Mouse (Mus musculus) CD8-positive naive resting alpha-beta T cell, adult 2 months (primary cell): ENCODE results near the gene Sptb.

Experiments
- DNase-seq, 2 experiments: peaks; one replicate each; pipeline ENCODE4 v3.0.0; 2022; ENCODE audit warnings: low read depth in 2 of 2, low spot score in 2 of 2

Gene Sptb

GRCm38 (mm10) chr12:76710351-76711100 lies at the start of gene Sptb:
Gene Sptb, minus strand, starts transcription at chr12:76710547.
- peak in 1 of 2 experiments; percentile 7 for DNase-seq

DNA sequence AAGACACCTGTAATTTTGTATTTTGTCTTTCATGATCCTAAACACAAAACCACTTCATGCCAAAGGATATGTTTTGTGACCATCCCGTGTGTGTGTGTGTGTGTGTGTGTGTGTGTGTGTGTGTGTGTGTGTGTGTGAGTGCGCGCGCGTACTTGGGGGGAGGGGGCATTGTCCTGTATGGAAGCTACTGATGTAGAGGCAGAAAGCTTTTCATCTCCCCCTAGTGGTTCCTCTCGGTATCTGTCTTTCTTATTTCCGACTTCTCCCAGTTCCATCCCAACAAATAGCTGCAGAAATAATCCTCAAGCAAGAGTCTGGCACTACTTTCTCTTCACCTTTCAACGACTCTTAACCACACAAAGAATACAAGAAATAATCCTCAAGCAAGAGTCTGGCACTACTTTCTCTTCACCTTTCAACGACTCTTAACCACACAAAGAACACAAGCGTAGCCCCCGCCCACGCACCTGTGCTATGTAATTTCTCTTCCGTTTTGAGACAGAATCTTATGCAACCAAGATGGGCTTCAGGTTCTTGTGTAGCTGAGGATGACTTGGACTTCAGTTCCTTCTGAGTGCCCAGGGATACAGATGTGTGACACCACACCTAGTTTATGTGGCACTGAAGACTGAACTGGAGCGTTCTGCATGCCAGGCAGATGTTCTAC lies 42.4 kb upstream of the Sptb start:
- peak; percentile 39 to 60 for DNase-seq

DNA sequence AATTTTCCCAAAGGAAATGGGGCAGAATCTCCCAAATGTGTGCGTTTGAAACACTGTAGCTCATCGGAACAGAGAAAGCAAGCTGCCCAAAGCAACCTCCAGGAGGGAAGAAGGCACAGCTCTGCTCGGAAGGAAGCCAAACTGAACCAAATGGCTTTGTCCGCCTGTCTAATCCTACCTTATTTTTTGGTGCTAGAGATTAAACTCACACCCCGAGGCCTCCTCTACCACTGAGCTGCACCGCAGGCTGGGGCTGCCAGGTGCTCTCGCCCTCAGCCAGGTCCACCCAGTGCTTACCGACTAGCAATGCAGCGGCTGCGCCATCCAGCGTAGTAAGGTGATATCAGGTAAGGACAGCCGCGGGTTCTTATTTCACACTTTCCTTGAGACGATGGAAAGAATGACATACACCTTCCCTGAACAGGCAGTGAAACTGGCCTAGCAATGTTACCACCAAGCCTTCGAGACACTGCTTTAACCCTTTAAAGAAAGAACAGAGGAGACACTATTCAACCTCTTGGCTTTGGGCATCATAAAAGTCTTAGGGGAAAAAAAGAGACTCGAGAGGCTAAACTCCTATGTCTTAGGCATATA lies 40.6 kb upstream of the Sptb start:
- DNase-seq = no peak

DNA sequence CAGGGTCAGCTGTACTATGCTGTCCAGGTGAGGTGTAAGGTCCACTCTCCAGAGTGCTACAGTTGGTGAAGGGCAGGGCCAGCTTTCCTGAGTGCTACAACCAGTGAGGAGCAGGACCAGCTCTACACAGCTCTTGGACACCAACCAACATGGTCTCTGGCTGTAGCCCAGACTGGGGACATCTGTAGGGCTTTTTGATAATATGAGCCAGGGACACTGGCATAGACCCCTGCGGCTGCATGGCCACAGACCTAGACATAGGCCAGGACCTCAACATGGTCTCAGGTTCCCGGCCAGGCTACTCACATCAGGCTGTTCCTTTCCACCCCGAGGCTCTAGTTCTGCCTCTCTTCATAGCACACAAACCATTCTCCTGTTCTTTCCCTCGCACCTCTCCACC lies 17.6 kb upstream of the Sptb start:
- no peak for DNase-seq

DNA sequence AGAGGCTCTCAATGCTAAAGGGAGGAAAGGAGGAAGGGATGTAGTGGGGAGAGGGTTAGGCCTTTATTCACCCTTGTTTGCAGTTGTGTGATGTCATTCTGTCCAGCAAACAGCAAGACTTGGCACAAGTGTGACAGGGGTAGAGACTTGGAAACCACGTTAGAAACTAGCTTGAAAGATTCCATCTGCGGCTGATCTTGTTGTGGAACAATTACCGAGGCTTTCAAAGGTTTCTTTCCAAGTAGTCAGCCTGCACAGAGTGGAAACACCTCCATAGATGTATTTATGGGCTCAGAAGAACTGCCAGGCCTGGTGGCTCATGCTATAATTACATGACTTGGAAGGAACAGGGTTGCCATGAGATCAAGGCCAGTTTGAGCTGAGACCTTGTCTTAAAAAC lies 11.7 kb upstream of the Sptb start:
- no peak for DNase-seq

DNA sequence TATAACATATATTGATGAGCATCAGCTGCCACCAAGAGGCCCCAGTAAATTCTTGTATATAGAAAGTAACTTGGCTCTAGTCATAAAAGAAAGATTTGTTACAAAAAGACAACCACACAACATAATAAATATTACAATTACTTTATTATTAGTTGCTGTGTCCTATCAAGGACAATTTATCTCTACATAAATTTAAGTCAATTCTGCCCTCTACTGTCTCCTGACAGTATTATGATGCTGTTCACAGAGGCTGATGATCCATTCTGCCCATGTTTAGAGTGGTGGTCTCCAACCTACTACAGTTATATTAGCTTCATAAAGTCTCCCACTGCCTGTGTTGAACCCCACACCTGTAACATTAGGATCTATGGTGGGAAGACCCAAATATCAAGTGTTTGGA lies 10.2 kb upstream of the Sptb start:
- DNase-seq = no peak

GRCm38 (mm10) chr12:76718384-76718783 lies 8.0 kb upstream of the Sptb start:
- no peak for DNase-seq

GRCm38 (mm10) chr12:76709795-76710350 lies 474 bp downstream of the Sptb start:
- DNase-seq = peak; percentile 38 to 63

- no peak for DNase-seq
These were observed 1.2 kb downstream of the Sptb start for GRCm38 (mm10) chr12:76708956-76709794.

DNA sequence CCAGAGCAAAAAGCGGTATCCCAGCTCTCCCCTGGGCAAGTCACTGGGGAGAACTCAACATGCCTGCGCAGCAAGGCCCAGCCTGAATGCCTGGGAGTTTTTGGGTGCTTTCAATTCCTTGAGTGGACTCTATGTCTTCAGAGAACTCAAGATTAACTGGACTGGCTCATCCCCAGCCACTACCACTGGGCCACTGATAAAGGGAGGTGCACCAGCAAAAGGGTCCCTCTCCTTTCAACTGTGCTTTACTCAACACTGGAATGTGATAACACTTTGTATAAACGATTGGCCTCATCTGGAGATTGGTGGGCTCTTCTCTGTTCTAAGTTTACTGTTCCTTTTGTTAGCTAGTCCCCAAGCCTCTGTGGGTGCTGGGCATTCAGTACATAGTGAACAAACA lies 2.2 kb downstream of the Sptb start:
- DNase-seq = no peak

GRCm38 (mm10) chr12:76696380-76696935 lies 13.9 kb downstream of the Sptb start:
- DNase-seq = no peak

GRCm38 (mm10) chr12:76695773-76696172 lies 14.6 kb downstream of the Sptb start:
- DNase-seq = no peak

- peak; percentile 31 to 48 for DNase-seq
These were observed 15.4 kb downstream of the Sptb start for GRCm38 (mm10) chr12:76694801-76695505.

- DNase-seq = no peak
These were observed 22.7 kb downstream of the Sptb start for GRCm38 (mm10) chr12:76687498-76688200.

- no peak for DNase-seq
These were observed 24.7 kb downstream of the Sptb start for GRCm38 (mm10) chr12:76685647-76686046.

DNA sequence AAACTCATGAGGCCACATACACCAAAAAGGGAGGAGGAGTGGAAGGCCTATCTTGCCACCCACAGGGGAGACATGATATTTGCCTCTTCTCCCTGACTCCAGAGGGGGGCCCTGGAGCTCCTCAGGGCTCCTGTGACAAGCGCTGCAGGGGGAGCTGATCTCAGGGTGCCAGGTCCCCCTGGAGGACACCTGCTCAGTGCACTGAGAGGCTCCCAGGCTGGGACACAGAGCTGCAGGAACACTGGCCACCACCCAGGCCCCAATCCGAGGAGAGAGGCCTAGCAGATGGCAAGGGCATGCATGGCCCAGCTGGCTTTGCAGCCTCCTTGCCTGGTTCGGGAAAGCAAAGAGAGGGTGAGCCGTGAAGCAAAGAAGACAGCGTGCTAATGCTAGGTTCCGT lies 25.9 kb downstream of the Sptb start:
- no peak for DNase-seq

DNA sequence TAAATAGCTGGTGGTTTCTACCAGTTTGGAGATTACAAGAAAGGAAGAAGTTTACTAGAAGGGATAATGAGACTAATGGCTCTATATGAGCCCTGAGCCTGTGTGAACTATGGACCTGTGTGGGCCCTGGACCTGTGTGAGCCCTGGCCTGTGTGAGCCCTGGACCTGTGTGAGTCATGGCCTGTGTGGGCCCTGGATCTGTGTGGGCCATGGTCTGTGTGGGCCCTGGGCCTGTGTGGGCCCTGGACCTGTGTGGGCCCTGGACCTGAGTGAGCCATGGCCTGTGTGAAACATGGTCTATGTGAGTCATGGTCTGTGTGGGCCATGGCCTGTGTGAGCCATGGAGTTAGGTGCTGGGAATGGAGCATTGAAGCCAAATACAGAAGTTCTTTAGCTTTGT lies 28.4 kb downstream of the Sptb start:
- no peak for DNase-seq

DNA sequence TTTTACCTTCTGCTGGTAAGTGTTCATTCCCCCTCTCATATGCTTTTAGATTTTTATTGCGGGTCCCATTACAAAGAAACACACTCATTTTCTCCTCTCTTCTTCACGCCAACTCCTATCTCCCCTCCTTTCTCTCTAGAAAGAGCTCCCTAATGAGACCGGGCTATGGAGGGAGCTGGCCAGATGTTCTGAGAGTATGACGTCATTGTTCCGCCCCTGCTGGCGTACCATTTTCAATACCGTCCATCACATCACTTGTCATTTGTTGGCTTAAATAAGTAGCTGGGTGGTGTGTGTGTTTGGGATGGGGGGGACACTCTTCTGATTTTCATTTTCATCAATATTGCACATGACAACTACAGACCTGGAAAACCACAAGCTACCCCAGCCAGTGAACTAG lies 33.3 kb downstream of the Sptb start:
- DNase-seq = no peak

DNA sequence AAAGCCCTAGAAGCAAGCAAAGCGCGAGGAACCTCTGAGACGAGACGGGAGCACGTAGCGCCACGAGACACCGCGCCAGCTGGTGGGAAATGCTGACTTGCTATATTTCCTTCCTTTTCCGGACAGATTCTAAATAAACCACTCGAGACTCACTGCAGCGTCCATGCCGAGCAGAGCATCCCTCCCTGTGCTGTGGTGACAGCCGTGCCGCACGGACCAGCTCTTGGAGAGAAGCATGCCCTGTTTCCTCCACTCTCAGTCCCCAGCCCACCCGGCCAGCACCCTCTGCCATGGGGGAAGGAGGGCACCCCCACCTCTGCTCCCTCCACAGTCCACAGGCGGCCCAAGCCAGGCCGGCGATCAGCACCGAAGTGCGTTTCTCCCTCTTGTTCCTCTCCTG lies 33.9 kb downstream of the Sptb start:
- no peak for DNase-seq

- DNase-seq = no peak
These were observed 35.0 kb downstream of the Sptb start for GRCm38 (mm10) chr12:76675364-76675763.
